Mouse (Mus musculus): ENCODE results near the gene E2f7.
"Not testable (repeated sequence)": the region's sequence is repeated elsewhere in the genome, so short reads cannot be mapped to it uniquely, and the experiment has no call there.

Gene E2f7

GRCm38 (mm10) chr10:110744686-110745639 is at the start of gene E2f7:
Gene E2f7, plus strand, starts transcription at chr10:110745439.
- peak; percentile 87 for DNase-seq (ENCODE audit: low spot score)

DNA sequence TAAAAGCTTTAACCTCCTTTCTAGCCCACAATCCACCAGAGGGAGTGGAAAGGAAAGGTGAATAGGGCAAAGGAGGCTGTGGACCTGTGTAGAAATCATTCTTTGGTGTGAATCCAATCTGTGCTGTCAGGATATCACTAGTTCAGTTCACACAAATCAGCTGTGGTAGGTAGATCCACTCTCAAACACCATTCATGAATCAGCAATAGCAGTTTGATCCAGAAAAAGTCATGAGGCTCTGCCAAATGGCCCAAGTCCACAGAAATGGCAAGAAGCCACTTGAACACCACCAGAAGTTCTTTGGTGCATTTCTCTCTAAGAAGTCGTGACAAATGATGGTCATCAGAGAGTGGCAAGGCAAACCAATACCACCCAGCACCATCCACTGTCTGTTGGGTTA is 44.0 kb upstream of the E2f7 start:
- DNase-seq (ENCODE audit: low spot score): no peak

GRCm38 (mm10) chr10:110705672-110706071 is 39.6 kb upstream of the E2f7 start:
- no peak for DNase-seq (ENCODE audit: low spot score)

DNA sequence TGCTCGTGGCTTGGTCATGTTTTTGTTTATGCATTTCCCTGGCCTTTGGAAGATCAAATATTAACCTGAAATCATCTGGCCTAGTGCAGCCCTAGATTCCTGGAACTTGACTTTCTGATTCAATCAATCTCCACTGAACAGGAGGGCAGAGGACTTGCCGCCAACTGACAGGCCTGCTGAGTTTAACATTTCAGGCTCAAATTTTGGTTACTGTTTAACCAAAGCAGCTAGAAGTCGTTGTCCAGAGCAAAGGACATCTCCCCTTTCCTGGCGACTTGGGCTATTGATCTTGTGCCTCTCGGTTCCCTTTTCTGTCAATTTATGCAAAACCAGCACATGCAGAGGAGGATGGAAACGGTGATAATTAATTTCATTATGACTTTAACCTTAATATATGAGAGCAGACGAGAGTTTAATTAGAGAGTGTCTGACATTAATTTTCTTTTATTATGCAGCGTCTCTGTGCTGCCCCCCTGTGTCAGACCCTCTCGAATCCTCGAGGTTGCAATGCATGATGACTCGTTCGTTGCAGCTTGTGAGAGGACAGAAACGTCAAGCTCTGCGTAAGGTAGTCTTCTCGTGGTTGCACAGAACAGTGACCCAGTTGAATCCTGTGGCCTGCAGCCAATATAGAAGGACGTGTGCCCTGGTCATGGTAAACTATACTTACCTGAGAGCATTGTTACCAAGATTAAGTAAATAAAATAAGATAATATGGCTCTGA is 37.7 kb upstream of the E2f7 start:
- no peak for DNase-seq (ENCODE audit: low spot score)

DNA sequence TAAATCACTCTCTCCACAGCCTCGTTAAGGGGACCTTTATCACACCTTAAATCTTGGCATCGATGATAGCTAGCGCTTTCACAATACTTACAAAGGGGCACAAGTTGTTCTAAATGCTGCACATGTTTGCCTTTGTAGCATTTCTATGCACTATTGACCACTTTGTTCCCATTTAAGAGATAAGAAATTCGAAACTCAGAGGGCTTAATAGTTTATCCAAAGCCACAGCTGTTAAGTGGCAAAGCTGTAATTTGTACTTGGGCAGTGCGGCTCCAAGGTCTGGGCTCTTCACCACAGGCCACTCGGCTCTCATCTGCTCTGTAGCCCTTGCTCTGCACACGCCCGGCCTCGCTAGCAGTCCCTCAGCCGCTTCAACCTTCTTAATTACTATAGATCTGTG is 28.4 kb upstream of the E2f7 start:
- DNase-seq (ENCODE audit: low spot score): no peak

DNA sequence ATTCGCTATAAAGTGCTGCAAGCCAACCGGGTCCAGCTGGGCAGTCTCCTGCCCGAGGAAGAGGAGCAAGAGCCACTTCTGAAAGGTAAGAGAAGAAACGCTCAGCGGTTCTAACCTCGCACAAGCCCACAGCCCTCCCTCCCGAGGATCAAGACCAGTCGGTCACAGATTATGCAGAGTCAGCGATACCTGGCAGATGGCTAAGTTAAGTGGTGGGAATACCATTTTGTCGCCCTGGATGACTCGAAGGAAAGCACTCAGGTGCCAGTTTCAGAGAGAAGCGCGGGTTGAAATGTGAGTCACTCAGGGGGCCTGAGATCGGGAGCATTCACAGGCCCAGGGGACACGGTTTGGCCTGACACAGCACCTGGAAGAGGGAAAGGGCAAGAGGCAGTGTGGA is 18.8 kb upstream of the E2f7 start:
- DNase-seq (ENCODE audit: low spot score): no peak

DNA sequence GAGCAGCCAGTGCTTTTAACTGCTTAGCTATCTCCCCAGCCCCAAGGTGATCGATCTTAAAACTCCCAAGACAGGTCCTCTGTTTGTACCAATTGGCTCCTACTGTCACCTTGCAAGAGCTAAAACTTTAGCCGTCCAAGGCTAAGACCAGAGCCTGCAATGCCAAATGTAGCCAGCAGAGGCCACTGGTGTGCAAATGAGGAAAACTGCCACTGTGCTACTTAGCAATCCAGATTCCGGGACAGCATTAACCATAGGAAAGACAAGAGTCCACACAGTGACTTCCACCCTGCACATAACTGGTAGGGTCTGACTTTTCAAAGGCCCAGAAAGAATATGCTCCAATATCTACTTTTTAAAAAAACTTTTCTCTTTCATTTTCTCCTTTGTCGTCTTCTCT is 17.4 kb upstream of the E2f7 start:
- DNase-seq (ENCODE audit: low spot score): peak; percentile 33

DNA sequence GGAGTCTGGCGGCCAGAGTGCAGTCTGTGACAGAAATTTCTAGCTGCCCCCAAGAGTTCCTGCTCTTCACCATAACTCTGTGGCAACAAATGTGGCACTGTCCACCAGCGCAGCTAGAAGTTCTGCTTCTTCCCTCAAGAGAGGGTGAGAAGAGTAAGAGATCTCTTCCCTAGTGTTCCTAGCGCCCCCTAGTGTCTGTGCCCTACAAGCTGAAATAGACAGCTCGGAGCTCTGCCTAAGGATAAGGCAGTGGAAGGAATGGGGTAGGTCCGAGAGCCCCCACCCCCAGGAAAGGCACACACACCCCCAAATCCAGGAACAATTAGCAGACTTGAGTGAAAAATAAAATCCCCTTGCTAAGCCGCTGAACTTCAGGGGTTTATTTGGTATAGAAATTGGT is 11.9 kb upstream of the E2f7 start:
- DNase-seq (ENCODE audit: low spot score): no peak

DNA sequence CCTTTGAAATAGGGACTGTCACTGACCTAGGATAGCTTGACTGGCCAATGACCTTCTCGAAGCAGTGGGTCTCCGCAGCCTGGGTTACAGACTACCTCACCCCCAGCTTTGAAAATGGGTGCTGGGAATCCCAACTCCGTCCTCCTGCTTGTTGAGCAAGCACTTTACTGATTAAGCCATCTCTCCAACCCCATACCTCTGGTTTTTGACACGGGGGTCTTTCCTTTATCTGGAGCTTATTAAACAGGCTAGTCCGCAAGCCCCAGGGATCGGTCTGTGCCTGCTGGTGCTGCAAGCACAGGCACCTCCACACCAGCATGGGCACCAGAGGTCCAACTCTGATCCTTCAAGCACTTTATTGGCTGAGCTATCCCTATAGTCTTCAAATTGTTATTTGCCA is 1.5 kb upstream of the E2f7 start:
- DNase-seq (ENCODE audit: low spot score): no peak

GRCm38 (mm10) chr10:110744120-110744519 is 1.1 kb upstream of the E2f7 start:
- DNase-seq (ENCODE audit: low spot score): no peak

DNA sequence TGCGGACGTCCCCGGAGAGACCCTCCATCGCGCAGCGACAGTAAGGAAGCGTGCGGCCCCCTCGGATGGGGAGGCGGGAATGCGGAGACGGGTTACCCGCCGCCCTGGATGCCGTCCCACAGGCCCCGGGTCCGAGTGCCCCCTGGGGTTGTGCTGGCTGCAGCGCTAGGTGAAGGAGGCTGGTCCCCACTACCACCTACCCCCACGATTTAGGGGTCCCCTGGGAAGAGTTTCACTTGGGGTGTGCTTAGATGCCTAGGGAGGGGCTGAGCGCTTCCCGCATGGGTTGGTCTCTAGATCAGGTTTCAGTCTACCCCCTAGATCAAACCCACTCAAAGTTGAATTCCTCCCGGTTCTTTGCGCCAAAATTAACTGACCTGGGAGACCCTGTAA is 397 bp downstream of the E2f7 start:
- DNase-seq (ENCODE audit: low spot score): no peak

- no peak for DNase-seq (ENCODE audit: low spot score)
Measured at GRCm38 (mm10) chr10:110749081-110749480, 3.8 kb downstream of the E2f7 start.

GRCm38 (mm10) chr10:110749510-110750305 is 4.5 kb downstream of the E2f7 start:
- DNase-seq (ENCODE audit: low spot score): no peak

- DNase-seq (ENCODE audit: low spot score): no peak
Measured at GRCm38 (mm10) chr10:110752849-110753248, 7.6 kb downstream of the E2f7 start.

DNA sequence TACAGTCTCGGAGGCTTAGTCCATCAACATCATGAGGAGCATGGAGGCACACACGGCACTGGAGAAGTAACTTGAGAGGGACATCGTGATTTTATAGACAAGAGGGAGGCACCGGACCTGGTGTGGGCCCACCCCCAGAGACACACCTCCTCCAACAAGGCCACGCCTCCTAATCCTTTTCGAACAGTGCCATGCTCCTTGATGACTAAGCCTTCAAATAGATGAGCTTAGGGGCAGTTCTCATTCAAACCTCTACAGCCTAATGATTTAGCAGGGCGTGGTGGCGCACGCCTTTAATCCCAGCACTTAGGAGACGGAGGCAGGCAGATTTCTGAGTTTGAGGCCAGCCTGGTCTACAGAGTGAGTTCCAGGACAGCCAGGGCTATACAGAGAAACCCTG is 10.3 kb downstream of the E2f7 start:
- no peak for DNase-seq (ENCODE audit: low spot score)

GRCm38 (mm10) chr10:110756271-110756793 is 11.1 kb downstream of the E2f7 start:
- DNase-seq (ENCODE audit: low spot score): no peak

GRCm38 (mm10) chr10:110760552-110760951 is 15.3 kb downstream of the E2f7 start:
- not testable (repeated sequence) for DNase-seq (ENCODE audit: low spot score)

DNA sequence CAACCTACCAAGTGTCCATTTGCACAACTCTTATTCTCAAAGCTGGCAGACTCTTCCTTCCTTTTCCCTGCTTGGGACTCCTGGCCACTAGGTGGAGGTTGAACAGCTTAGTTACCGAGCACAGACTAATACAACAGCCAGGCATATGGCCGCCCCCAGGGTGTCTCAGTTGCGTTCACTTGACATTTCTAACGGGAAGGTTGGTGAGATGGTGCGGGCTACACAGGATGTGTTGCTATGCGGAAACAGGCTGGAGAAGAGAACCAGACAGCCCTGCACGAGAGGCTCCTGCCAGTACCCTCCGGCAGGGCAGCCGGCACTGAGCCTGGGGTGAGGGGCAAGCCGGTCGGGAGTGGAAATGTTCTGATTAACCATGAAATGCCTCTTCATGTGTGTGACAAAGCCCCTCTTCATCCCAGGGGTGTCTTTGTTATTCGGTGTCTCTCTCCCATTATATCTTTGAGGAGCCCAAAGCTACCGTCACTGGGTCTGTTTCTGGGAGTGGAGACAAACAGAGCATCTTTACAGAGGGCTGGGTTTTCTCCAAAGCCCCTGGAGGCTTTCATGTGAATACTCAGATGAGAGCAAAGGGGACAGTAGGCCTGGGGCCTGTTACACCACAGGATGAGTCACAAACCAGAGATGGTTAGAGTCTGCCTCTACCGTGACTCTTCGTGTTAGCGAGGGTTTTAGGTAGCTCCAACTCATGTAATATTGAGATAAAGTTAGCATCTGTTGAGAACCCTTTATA is 17.1 kb downstream of the E2f7 start:
- DNase-seq (ENCODE audit: low spot score): no peak

DNA sequence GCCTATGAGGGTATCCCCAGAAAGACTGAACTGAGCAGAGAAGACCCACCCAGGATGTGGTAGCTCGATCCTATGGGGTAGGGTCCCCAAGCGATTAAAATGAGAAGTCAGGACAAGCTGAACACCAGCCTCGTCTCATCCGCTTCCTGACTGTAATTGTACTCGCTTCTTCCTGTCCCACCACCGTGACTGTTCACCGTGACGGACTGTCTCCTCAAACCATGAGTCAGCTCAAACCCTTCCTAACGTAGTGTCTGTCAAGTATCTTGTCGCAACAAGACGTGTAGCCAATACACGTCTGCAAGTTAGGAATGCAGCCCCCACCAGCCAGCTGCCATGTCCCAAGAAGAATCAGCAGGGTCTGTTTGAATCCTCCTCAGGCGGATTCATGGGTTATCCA is 18.2 kb downstream of the E2f7 start:
- DNase-seq (ENCODE audit: low spot score): no peak

GRCm38 (mm10) chr10:110769538-110769937 is 24.3 kb downstream of the E2f7 start:
- DNase-seq (ENCODE audit: low spot score): no peak

DNA sequence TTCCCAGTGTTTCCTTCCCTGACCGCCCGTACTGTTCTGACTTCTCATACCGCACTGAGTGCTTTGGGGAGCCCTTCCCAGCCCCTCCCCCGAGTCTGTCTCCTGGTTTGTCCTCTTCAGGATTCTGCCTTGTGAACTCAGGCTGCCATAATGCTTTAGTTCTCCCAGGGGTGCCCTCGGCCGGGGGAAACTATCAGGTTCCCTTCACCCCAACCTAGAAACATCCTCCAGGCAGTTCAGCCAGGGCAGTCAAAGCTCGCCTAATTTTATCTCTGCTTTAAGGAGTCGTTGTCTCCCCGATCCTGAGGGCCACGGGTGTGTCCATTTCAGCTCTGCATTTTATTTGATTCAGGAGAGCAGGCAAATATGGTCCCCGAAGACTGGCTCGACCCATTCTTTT is 28.0 kb downstream of the E2f7 start:
- DNase-seq (ENCODE audit: low spot score): no peak
